Mouse (Mus musculus): Measurements from ENCODE around the gene Mrpl20.

- TF ChIP-seq CTCF (IDR thresholded peaks at IDR 0.05; ENCODE audit: borderline replicate concordance, insufficient read depth, low read depth, low read length), result no peak
- TF ChIP-seq POLR2A (IDR thresholded peaks at IDR 0.05; ENCODE audit: borderline replicate concordance, insufficient read depth, low read length), result no peak
Observed at GRCm38 (mm10) chr4:155790021-155790489, 12.6 kb upstream of the Mrpl20 start, which contains the start of gene Ankrd65.
